In the genomic region with DNA sequence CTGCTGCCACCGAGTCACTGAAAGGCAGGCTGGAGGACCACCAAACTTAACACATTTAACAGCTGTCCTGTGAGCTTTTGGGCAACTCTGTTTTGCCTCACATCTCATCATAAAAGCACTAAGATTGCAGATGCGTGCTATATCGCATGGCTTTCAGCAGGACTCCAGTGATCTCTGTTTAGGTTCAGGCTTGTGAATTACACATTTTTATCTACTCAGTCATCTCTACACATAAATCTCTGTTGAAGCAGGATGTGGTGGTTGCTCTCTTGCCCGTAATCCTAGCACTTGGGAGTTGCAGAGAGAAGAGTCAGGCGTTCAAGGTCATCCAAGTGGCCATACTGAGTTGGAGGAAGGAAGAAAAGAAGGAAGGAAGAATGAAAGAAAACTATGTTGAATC, we compare ENCODE assay signal across 14 mouse cellular contexts. TPM values are rescaled to one million over a fixed set of nuclear protein-coding genes. Genes with fewer than 3 reads are reported as not detected.
DNase-seq lines count a peak whose midpoint lies in the region; ATAC-seq and TF ChIP-seq lines count a peak whose summit lies in the region.
"Had no signal": no experiment of that assay in that cellular context is flagged by ENCODE, and none has a peak within 500 bp of the region (broad histone marks: within the 10 kb centered on the region; RNA-seq: fewer than 3 reads in every experiment).

No protein-coding gene starts in this region.

- H3K79me2 ChIP-seq in C2C12 (ENCODE audit: control insufficient read depth, insufficient read depth) (no peaks in the 10 kb centered on the region), myocyte (ENCODE audit: control insufficient read depth, insufficient read depth) (no peaks in the 10 kb centered on the region)

- H3K9ac ChIP-seq in heart, embryonic 15.5 days: no peak overlapping the region
- H3K9ac ChIP-seq: embryonic facial prominence, embryonic 13.5 days; liver, postnatal 0 days had no signal

- 65% methylated on average over 5 of the region's 5 CpGs for WGBS in heart, embryonic 15.5 days

- H3K36me3 ChIP-seq in heart, embryonic 15.5 days: no peaks in the 10 kb centered on the region
- H3K36me3 ChIP-seq in C2C12 (ENCODE audit: control insufficient read depth, insufficient read depth) (no peaks in the 10 kb centered on the region), myocyte (ENCODE audit: control insufficient read depth, insufficient read depth) (no peaks in the 10 kb centered on the region)
- H3K36me3 ChIP-seq: embryonic facial prominence, embryonic 13.5 days had no signal

- intact Hi-C loops in heart, postnatal 25 days (cut with DNase I): no loop called here

- TF ChIP-seq POLR2A in myocyte (IDR thresholded peaks at IDR 0.05; ENCODE audit: insufficient read length, low read depth): no peak

- H3K4me1 ChIP-seq in heart, embryonic 15.5 days (replicated peaks): peaks cover 8% of the 10 kb centered on the region; the same call in 1 of the 2 replicates
- H3K4me1 ChIP-seq: embryonic facial prominence, embryonic 13.5 days had no signal

- no peak overlapping the region for H3ac ChIP-seq in C2C12 (ENCODE audit: control insufficient read depth, insufficient read length, low read depth)
- H3ac ChIP-seq in myocyte (ENCODE audit: control insufficient read depth, insufficient read length): no peak overlapping the region

- no peak for ATAC-seq in heart, embryonic 15.5 days (replicated peaks; ENCODE audit: insufficient number of reproducible peaks, insufficient read depth, low FRiP score, low read depth)
- ATAC-seq: liver, postnatal 0 days had no signal

- no peak for DNase-seq in heart, postnatal 25 days (ENCODE audit: low spot score)
- DNase-seq in R1 (ENCODE audit: low read depth, low spot score): peak; percentile 61
- DNase-seq in left cerebral cortex, adult 11 months (ENCODE audit: low spot score): no peak
- no peak for DNase-seq in kidney, adult 11 months
- DNase-seq: adrenal gland, postnatal 25 days; gastrocnemius, postnatal 36 days; kidney, adult 2 months; layer of hippocampus, postnatal 36 days; liver, postnatal 0 days; right cerebral cortex, adult 18-20 months had no signal

- H3K27ac ChIP-seq in heart, embryonic 15.5 days: peak overlapping the region; percentile 31; the same call in 1 of the 2 replicates
- H3K27ac ChIP-seq: embryonic facial prominence, embryonic 13.5 days had no signal

- no peaks in the 10 kb centered on the region for H3K27me3 ChIP-seq in heart, embryonic 15.5 days
- H3K27me3 ChIP-seq in C2C12 (ENCODE audit: control insufficient read depth, insufficient read depth, insufficient read length) (no peaks in the 10 kb centered on the region), myocyte (ENCODE audit: control insufficient read depth, insufficient read depth, insufficient read length) (no peaks in the 10 kb centered on the region)
- H3K27me3 ChIP-seq: embryonic facial prominence, embryonic 13.5 days had no signal

- TF ChIP-seq CTCF in C2C12 (IDR thresholded peaks at IDR 0.05; ENCODE audit: control insufficient read depth, insufficient read depth, insufficient read length): no peak

- no peak overlapping the region for H3K4me2 ChIP-seq in heart, embryonic 15.5 days
- H3K4me2 ChIP-seq in myocyte (ENCODE audit: low read depth): peak overlapping the region; percentile 18
- H3K4me2 ChIP-seq: embryonic facial prominence, embryonic 13.5 days had no signal

- H3K79me3 ChIP-seq in C2C12 (ENCODE audit: low read depth): no peaks in the 10 kb centered on the region

- H3K4me3 ChIP-seq in heart, embryonic 15.5 days: no peak overlapping the region
- H3K4me3 ChIP-seq in C2C12 (ENCODE audit: insufficient read depth, poor library complexity, severe bottlenecking) (no peak overlapping the region), myocyte (no peak overlapping the region)
- H3K4me3 ChIP-seq: embryonic facial prominence, embryonic 13.5 days had no signal

- H3K9me3 ChIP-seq in heart, embryonic 15.5 days (replicated peaks): no peaks in the 10 kb centered on the region

TF ChIP-seq in C2C12, 6 proteins besides CTCF, POLR2A, EP300 and RAD21:
- TF ChIP-seq MYOD1 (IDR thresholded peaks at IDR 0.05; ENCODE audit: control insufficient read depth, insufficient read length, low read depth) (peak; percentile 10), MYOG (IDR thresholded peaks at IDR 0.05; ENCODE audit: control insufficient read depth, extremely low read depth, insufficient read length) (no peak), USF1 (IDR thresholded peaks at IDR 0.05; ENCODE audit: low read depth) (no peak)

TF ChIP-seq in myocyte, 11 proteins besides CTCF, POLR2A, EP300 and RAD21:
- TF ChIP-seq MYOD1 (IDR thresholded peaks at IDR 0.05; ENCODE audit: control insufficient read depth in 1 of 3, insufficient read length in 2 of 3, low read depth in 2 of 3): no peak
- no peak for TF ChIP-seq MYOG (IDR thresholded peaks at IDR 0.05; ENCODE audit: control insufficient read depth in 1 of 3, insufficient read depth in 1 of 3, insufficient read length in 2 of 3, low read depth in 2 of 3)
- no peak for TF ChIP-seq TCF3 (IDR thresholded peaks at IDR 0.05; ENCODE audit: insufficient read length, low read depth)
- TF ChIP-seq CEBPB (IDR thresholded peaks at IDR 0.05; ENCODE audit: insufficient read depth, poor library complexity, severe bottlenecking): no peak
- no peak for TF ChIP-seq USF1 (IDR thresholded peaks at IDR 0.05; ENCODE audit: low read depth)
- no peak for TF ChIP-seq MAX (IDR thresholded peaks at IDR 0.05; ENCODE audit: low read depth)
- TF ChIP-seq TCF12 (IDR thresholded peaks at IDR 0.05; ENCODE audit: insufficient read depth, poor library complexity, severe bottlenecking): no peak

RNA-seq across cellular contexts. Expression of a gene that starts 14.3 kb away (rescaled TPM):
- 30.3 and 32.6 TPM in 2 replicates for polyA plus RNA-seq in heart, embryonic 15.5 days (2015; fragmentation: Nextera tagmentation; extraction: Ambion mirVana)
- total RNA-seq in heart, postnatal 25 days (2021): 10 to 100 TPM; 79.8 to 92.6 TPM
- polyA plus RNA-seq in C2C12 (2012; fragmentation: generic; extraction: Trizol) (6.8 TPM), myocyte (2012; fragmentation: generic; extraction: Trizol) (11.6 TPM)
